Mouse (Mus musculus) embryonic fibroblast, embryonic 13.5 days (primary cell): ENCODE data around the gene Fat3.

ENCODE experiments used
- CTCF ChIP-seq: IDR thresholded peaks from 2 replicates; pipeline ENCODE4 v1.5.1; 2011; ENCODE audit warnings: mild to moderate bottlenecking, control low read depth, low read length, moderate library complexity, borderline replicate concordance; ENCODE audit not compliant: insufficient read depth
- POLR2A ChIP-seq: IDR thresholded peaks from 2 replicates; pipeline ENCODE4 v1.6.1; 2011; ENCODE audit warnings: low read depth, mild to moderate bottlenecking, control low read depth, low read length, moderate library complexity

DNA sequence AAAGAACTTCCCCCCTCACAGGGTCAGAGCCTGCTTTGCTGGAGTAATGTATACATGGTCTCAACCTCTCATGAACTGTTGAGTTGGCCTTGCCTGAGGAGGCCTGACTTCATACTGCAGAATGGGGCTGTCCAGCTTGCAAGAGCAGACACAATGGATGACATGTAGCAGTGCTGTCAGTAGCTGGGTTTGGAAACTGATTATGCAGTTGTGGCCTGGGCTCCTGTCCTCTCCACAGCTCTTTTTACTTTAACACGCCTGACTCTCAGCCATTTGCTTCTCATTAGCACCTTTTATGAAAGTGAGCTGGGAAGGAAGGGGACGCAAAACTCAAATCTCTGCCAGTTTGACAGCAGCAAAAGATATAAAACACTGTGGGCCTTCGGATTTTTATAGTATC is 356.4 kb downstream of the Fat3 start:
- TF ChIP-seq CTCF (no peak), POLR2A (no peak)
